Mouse (Mus musculus): ENCODE data around the gene Slc16a3. TPM values are rescaled to one million over a fixed set of nuclear protein-coding genes. Genes with fewer than 3 reads are reported as not detected.

The Slc16a3 gene
- polyA plus RNA-seq (2012; rRNA removed), result 2.0 and 2.9 TPM in 2 replicates

GRCm38 (mm10) chr11:120948328-120948727, at the start of gene Slc16a3:
TSS of gene Slc16a3 (plus strand) at chr11:120948480.
- no peak within 1 kb of the TSS for H3K27ac ChIP-seq (ENCODE audit: insufficient read depth, low read depth, low read length)
- H3K4me3 ChIP-seq (ENCODE audit: insufficient read depth, low read depth, low read length), result peak within 1 kb of the TSS; percentile 27
- no peak for TF ChIP-seq CTCF (conservative IDR thresholded peaks at IDR 0.05; ENCODE audit: insufficient read depth, insufficient read length, low read depth, low read length)
- TF ChIP-seq POLR2A (IDR thresholded peaks at IDR 0.05; ENCODE audit: low read depth, low read length), result no peak
- DNase-seq, result peak; percentile 17
- 22% methylated on average over 12 of the region's 12 CpGs for WGBS
- no peaks in the 10 kb centered on the region for H3K4me1 ChIP-seq (ENCODE audit: control insufficient read depth, insufficient read depth, low read length)
- no peaks in the 10 kb centered on the region for H3K36me3 ChIP-seq (ENCODE audit: control insufficient read depth, insufficient read depth, low read length)
- H3K27me3 ChIP-seq (replicated peaks; ENCODE audit: control insufficient read depth, insufficient read depth, low read length), result no peaks in the 10 kb centered on the region

GRCm38 (mm10) chr11:120900276-120901244, 47.7 kb upstream of the Slc16a3 start:
- no peak for DNase-seq
- no peak overlapping the region for H3K27ac ChIP-seq (ENCODE audit: insufficient read depth, low read depth, low read length)
- H3K4me1 ChIP-seq (ENCODE audit: control insufficient read depth, insufficient read depth, low read length), result peaks cover 9% of the 10 kb centered on the region; the same call in 1 of the 2 replicates
- no peak for TF ChIP-seq CTCF (conservative IDR thresholded peaks at IDR 0.05; ENCODE audit: insufficient read depth, insufficient read length, low read depth, low read length)
- no peak for TF ChIP-seq POLR2A (IDR thresholded peaks at IDR 0.05; ENCODE audit: low read depth, low read length)
- 89% methylated on average over 8 of the region's 8 CpGs for WGBS
- no peak overlapping the region for H3K4me3 ChIP-seq (ENCODE audit: insufficient read depth, low read depth, low read length)
- no peaks in the 10 kb centered on the region for H3K27me3 ChIP-seq (replicated peaks; ENCODE audit: control insufficient read depth, insufficient read depth, low read length)
- no peaks in the 10 kb centered on the region for H3K36me3 ChIP-seq (ENCODE audit: control insufficient read depth, insufficient read depth, low read length)

- 67% methylated on average over 21 of the region's 21 CpGs for WGBS
- H3K4me1 ChIP-seq (ENCODE audit: control insufficient read depth, insufficient read depth, low read length), result peaks cover 9% of the 10 kb centered on the region; the same call in 1 of the 2 replicates
- no peak overlapping the region for H3K4me3 ChIP-seq (ENCODE audit: insufficient read depth, low read depth, low read length)
- no peaks in the 10 kb centered on the region for H3K27me3 ChIP-seq (replicated peaks; ENCODE audit: control insufficient read depth, insufficient read depth, low read length)
- TF ChIP-seq CTCF (conservative IDR thresholded peaks at IDR 0.05; ENCODE audit: insufficient read depth, insufficient read length, low read depth, low read length) (no peak), POLR2A (IDR thresholded peaks at IDR 0.05; ENCODE audit: low read depth, low read length) (no peak)
- DNase-seq, result peak; percentile 27
- no peak overlapping the region for H3K27ac ChIP-seq (ENCODE audit: insufficient read depth, low read depth, low read length)
- no peaks in the 10 kb centered on the region for H3K36me3 ChIP-seq (ENCODE audit: control insufficient read depth, insufficient read depth, low read length)
These were observed 46.4 kb upstream of the Slc16a3 start for GRCm38 (mm10) chr11:120901729-120902486.

- Histone ChIP-seq H3K36me3 (ENCODE audit: control insufficient read depth, insufficient read depth, low read length) (no peaks in the 10 kb centered on the region), H3K4me1 (ENCODE audit: control insufficient read depth, insufficient read depth, low read length) (peaks cover 9% of the 10 kb centered on the region; the same call in 1 of the 2 replicates), H3K27ac (ENCODE audit: insufficient read depth, low read depth, low read length) (no peak overlapping the region), H3K27me3 (replicated peaks; ENCODE audit: control insufficient read depth, insufficient read depth, low read length) (no peaks in the 10 kb centered on the region), H3K4me3 (ENCODE audit: insufficient read depth, low read depth, low read length) (no peak overlapping the region)
- TF ChIP-seq CTCF (conservative IDR thresholded peaks at IDR 0.05; ENCODE audit: insufficient read depth, insufficient read length, low read depth, low read length), result no peak
- WGBS, result 29% methylated on average over 10 of the region's 10 CpGs
- DNase-seq, result peak; percentile 57
These were observed 45.7 kb upstream of the Slc16a3 start for GRCm38 (mm10) chr11:120902487-120903142.

- 71% methylated on average over 24 of the region's 24 CpGs for WGBS
- Histone ChIP-seq H3K36me3 (ENCODE audit: control insufficient read depth, insufficient read depth, low read length) (no peaks in the 10 kb centered on the region), H3K4me3 (ENCODE audit: insufficient read depth, low read depth, low read length) (no peak overlapping the region), H3K27ac (ENCODE audit: insufficient read depth, low read depth, low read length) (no peak overlapping the region), H3K4me1 (ENCODE audit: control insufficient read depth, insufficient read depth, low read length) (peaks cover 9% of the 10 kb centered on the region; the same call in 1 of the 2 replicates), H3K27me3 (replicated peaks; ENCODE audit: control insufficient read depth, insufficient read depth, low read length) (no peaks in the 10 kb centered on the region)
- TF ChIP-seq CTCF (conservative IDR thresholded peaks at IDR 0.05; ENCODE audit: insufficient read depth, insufficient read length, low read depth, low read length) (no peak), POLR2A (IDR thresholded peaks at IDR 0.05; ENCODE audit: low read depth, low read length) (no peak)
- DNase-seq, result peak; percentile 18
These were observed 45.0 kb upstream of the Slc16a3 start for GRCm38 (mm10) chr11:120903159-120903850.

GRCm38 (mm10) chr11:120904561-120904960, 43.7 kb upstream of the Slc16a3 start:
- Histone ChIP-seq H3K27me3 (replicated peaks; ENCODE audit: control insufficient read depth, insufficient read depth, low read length) (no peaks in the 10 kb centered on the region), H3K4me1 (ENCODE audit: control insufficient read depth, insufficient read depth, low read length) (peaks cover 9% of the 10 kb centered on the region; the same call in 1 of the 2 replicates), H3K4me3 (ENCODE audit: insufficient read depth, low read depth, low read length) (no peak overlapping the region), H3K27ac (ENCODE audit: insufficient read depth, low read depth, low read length) (no peak overlapping the region), H3K36me3 (ENCODE audit: control insufficient read depth, insufficient read depth, low read length) (no peaks in the 10 kb centered on the region)
- WGBS, result 98% methylated on average over 3 of the region's 3 CpGs
- no peak for DNase-seq
- no peak for TF ChIP-seq POLR2A (IDR thresholded peaks at IDR 0.05; ENCODE audit: low read depth, low read length)
- TF ChIP-seq CTCF (conservative IDR thresholded peaks at IDR 0.05; ENCODE audit: insufficient read depth, insufficient read length, low read depth, low read length), result no peak
